Mouse (Mus musculus): ENCODE results near the gene Fshb. TPM values are rescaled to one million over a fixed set of nuclear protein-coding genes. Genes with fewer than 3 reads are reported as not detected.

The Fshb gene
- 0.08 TPM in 1 of 2 replicates, not detected in the other for polyA plus RNA-seq (2015; fragmentation: Nextera tagmentation; extraction: Ambion mirVana)

- DNase-seq (ENCODE audit: low spot score), result no peak
These were observed at the start of gene Fshb for GRCm38 (mm10) chr2:107059556-107059955. Gene Fshb (minus strand): TSS chr2:107059656.

- DNase-seq (ENCODE audit: low spot score), result no peak
These were observed 24.8 kb upstream of the Fshb start for GRCm38 (mm10) chr2:107084256-107084655.

DNA sequence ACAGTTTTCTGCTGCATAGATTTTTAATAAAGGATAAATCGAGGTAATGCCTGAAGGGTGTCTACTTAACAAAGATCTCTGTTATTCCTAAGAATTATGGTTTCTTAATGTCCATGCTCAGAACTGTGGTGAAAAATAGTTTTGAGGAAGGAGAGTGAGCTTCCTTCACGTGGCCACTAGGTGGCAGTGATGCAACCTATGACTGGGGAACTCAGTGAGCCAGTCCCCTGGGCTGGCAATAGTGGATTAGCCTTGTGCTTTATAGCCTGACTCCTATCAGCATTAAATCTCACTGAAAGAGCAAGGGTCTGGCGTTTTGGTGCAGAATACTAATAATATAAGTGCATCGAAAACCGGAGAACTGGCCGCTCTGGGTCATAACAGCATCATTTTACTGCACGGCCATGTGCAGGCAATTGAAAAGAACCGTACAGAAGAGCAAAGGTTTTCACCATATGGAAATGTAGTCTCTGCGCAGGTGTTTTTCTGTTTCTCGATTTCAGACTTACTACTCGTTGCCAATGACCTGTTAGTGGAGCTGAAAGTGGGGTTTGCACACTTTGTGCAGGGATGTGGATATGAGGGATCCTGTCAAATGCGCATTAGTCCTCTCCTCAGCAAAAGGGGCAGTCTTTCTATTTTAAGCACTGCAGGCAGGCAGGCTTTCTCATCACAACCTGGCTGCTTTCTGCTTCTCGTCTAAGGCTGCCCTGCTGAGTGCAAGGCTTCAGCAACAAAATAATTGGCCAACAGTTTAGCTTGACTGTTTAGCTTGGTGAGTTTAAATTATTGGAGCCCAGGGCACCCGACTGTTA lies 23.8 kb upstream of the Fshb start:
- DNase-seq (ENCODE audit: low spot score), result no peak

DNA sequence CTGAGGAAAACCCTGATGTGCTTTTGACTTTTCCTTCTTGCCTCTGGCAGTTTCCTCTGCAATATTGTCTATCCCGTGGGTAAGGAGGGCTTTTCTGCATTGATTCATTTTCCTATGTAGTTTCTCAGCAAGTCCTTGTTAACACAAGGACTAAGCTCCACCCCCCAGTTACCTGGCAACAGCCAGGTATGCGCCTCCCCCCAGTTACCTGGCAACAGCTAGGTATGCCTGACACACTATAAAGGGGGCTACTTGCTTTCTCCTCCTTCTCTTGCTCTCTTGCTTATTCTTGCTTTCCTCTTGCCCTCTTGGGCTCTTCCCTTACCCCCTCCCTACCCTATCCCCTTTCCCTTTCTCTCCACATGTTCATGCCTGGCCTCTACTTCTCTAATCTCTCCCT lies 3.8 kb upstream of the Fshb start:
- DNase-seq (ENCODE audit: low spot score), result no peak

DNA sequence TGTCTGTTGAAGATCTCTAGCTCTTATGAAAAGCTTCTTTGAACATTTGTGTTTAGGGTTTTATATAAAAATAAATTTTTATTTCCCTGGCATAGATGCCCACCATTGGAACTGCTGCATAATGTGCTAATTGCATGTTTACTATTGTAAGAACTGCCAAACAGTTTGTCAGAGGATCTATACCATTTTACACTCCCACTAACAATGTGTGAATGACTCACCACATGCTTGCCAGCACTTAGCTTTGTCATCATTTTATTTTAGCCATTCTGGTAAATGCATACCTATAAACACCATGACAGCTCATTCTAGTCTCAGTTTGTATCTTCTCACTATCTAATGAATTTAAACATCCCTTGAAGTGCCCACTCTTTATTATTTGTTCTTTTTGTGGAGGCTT lies 13.5 kb downstream of the Fshb start:
- DNase-seq (ENCODE audit: low spot score), result no peak

DNA sequence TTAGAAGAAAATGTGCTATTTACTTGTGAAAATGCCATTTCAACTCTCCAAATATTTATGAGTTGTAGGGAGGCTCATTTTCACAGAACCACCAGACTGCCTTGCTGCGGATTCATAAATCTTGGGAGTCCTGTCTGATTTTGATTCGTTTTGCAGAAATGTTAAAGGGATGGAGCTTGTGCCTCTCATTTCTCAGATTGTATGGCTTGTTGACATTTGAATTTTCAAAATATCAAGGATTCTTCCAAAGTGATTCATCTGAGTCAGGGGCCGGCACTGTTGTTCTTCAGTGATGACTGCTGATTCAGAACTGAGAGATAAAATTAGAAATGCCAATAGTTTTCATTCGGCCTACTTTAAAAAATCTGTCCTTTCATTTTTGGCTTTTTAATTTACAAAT lies 18.6 kb downstream of the Fshb start:
- no peak for DNase-seq (ENCODE audit: low spot score)

DNA sequence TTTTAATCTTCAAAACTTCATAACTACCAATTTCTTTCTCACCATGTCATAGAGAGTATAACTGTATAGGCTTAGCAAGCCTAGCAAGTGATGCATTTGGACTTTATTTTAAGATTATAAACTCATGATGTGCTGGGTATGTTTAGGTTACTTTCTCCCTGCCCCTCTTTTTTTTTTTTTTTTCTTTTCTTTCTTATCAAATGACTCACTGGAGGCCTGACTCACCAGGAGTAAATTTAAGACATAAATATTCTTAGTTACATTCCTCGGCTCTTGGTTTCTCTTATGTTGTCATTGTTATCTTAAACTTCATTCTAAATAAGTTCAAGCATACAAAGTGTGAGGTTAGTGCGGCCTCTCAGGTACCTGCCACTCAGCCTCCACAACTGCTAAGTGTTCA lies 23.5 kb downstream of the Fshb start:
- DNase-seq (ENCODE audit: low spot score), result no peak

GRCm38 (mm10) chr2:107024694-107025093 lies 34.8 kb downstream of the Fshb start:
- DNase-seq (ENCODE audit: low spot score), result no peak

DNA sequence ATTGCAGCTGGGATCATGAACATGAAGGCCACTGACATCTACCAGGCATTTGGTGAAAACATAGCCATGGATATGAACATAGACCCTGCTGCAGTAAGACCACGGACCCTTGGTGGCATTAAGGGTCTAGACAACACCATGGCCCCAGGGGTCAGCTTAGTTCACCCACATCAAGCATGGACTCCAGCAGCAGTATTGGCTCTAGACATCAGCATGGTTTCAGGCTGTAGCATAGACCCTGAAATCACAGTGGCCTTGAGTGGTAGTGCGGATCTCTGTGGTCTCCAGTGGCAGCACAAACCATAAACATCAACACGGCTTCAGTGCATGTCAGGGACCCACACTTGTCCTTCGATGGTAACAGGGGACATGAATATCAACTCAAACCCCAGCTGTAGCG lies 36.7 kb downstream of the Fshb start:
- no peak for DNase-seq (ENCODE audit: low spot score)

DNA sequence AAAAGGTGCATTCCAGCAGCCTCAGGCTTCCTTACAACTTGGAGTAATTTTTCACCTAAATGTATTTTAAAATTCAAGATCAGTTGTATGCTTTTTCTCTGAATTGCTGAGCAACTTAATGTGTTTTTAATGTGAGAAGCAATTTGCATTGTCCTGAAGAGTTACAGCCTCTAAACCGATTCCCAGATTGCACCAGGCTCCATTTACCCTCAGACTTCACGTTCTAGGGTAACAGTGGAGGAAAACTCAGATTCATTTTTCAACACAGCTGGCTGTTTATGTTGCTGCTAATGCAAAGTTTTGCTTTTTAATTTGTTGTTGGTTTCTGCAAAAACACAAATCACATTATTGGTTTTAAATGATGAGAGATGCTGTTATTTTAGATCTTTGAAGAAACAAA lies 40.1 kb downstream of the Fshb start:
- no peak for DNase-seq (ENCODE audit: low spot score)

- DNase-seq (ENCODE audit: low spot score), result no peak
These were observed 46.3 kb downstream of the Fshb start for GRCm38 (mm10) chr2:107013161-107013560.

DNA sequence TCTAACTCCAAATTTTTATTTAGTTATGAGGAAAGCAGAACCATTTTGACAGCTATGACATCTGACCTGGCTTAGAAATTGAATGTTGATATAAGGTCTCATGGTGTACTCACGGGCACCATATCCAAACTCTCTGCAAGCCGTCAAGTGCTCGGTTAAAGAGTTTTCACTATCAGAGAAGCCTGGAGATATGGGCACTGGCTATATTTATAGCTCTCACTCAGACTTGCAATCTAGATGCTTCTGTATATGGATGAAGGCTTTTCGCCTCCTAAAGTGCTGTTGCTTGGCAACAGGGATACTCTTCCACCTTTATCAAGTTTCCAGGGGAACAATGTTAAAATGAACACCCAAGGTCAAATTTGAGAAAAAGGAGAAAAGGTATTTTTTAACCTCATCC lies 47.1 kb downstream of the Fshb start:
- DNase-seq (ENCODE audit: low spot score), result no peak

DNA sequence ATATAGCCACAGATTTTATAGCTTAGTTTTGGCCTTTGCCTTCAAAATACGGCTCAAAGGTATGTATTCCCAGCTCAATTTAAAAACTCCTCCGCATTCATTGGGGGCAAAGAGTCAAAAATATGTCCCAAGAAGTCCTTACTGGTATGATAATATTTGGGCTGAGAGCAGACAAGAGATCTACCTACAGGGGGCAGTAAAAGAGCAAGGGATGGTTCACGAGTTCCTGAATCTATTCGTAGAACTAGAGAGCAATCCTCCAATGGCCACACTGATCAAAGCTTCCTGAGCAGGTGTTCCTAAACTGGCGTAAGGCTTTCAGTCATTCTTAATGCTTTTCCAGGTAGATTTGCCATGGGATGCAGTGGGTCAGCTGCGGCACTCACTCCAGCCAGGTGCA lies 49.3 kb downstream of the Fshb start:
- DNase-seq (ENCODE audit: low spot score), result no peak

GRCm38 (mm10) chr2:107006378-107006777 lies 53.1 kb downstream of the Fshb start:
- no peak for DNase-seq (ENCODE audit: low spot score)

Other genes starting within 250 kb of the Fshb start
- 28.5 and 30.4 TPM in 2 replicates for gene Arl14ep, start 85.2 kb downstream of the Fshb start, polyA plus RNA-seq (2015; fragmentation: Nextera tagmentation; extraction: Ambion mirVana)
- gene Kcna4, start 231.0 kb upstream of the Fshb start, polyA plus RNA-seq (2015; fragmentation: Nextera tagmentation; extraction: Ambion mirVana), result not detected in 2 replicates

Data from thymus, postnatal 0 days (tissue).